Mouse (Mus musculus): ENCODE results near the gene Cnga1. TPM values are rescaled to one million over a fixed set of nuclear protein-coding genes. Genes with fewer than 3 reads are reported as not detected.
A peak's percentile ranks its signal among the peaks of the same experiment; 100 is the strongest.

Gene Cnga1
- polyA plus RNA-seq, 1 experiment from 2014 or later, result not detected

DNA sequence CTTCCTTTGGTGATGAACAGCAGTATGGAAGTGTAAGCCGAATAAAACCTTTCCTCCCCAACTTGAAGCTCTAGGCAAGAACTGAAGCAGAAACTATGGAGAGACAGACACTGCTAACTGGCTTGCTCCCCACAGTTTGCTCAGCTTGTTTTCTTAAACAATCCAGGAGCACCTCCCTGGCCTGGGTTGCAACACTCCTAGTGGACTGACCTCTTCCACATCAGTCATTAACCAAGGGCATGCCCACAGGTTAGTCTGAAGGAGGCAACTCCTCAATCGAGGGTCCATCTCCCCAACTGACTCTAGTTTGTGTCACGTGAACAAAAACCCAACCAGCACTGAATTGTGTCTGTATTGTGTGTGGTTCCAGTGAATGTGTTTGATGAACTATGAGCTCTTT is 20.8 kb upstream of the Cnga1 start:
- Histone ChIP-seq H3K9ac (ENCODE audit: low read length) (no peak overlapping the region), H3K4me3 (ENCODE audit: low read depth, low read length) (no peak overlapping the region), H3K4me2 (no peak overlapping the region), H3K36me3 (ENCODE audit: control insufficient read depth, insufficient read depth, low read length) (no peaks in the 10 kb centered on the region), H3K27ac (ENCODE audit: low read depth, low read length) (no peak overlapping the region), H3K27me3 (ENCODE audit: control insufficient read depth, insufficient read depth, low read length) (no peaks in the 10 kb centered on the region), H3K4me1 (ENCODE audit: control insufficient read depth, insufficient read depth, low read length) (no peaks in the 10 kb centered on the region), H3K9me3 (ENCODE audit: control insufficient read depth, low read length) (no peaks in the 10 kb centered on the region)
- DNase-seq (ENCODE audit: low spot score, missing footprints) (no peak), ATAC-seq (ENCODE audit: low FRiP score) (no peak)
- WGBS, result 51% methylated on average over 3 of the region's 3 CpGs

DNA sequence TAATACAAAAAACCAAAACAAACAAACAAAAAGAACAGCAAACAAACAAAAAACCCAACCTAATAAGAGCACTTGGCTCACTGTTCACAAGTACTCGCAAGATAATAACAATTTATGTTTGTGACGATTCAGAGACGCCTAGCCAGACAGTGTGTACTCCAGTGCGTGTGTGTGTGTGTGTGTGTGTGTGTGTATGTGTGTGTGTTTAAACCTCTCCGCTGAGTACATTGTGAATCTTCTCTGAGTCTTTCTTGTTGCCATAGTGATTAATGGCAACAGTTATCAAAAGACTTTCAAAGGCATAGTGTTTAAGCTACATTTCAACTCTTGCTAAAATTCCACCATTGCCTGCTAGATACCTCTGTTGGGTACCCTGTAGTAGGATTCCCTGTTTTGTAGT is 20.1 kb upstream of the Cnga1 start:
- DNase-seq (ENCODE audit: low spot score, missing footprints) (no peak), ATAC-seq (ENCODE audit: low FRiP score) (no peak)
- no peaks in the 10 kb centered on the region for H3K36me3 ChIP-seq (ENCODE audit: control insufficient read depth, insufficient read depth, low read length)
- no peaks in the 10 kb centered on the region for H3K9me3 ChIP-seq (ENCODE audit: control insufficient read depth, low read length)
- H3K4me2 ChIP-seq, result no peak overlapping the region
- H3K4me3 ChIP-seq (ENCODE audit: low read depth, low read length), result no peak overlapping the region
- H3K27me3 ChIP-seq (ENCODE audit: control insufficient read depth, insufficient read depth, low read length), result no peaks in the 10 kb centered on the region
- WGBS, result 92% methylated on average over 5 of the region's 5 CpGs
- H3K27ac ChIP-seq (ENCODE audit: low read depth, low read length), result no peak overlapping the region
- H3K9ac ChIP-seq (ENCODE audit: low read length), result no peak overlapping the region
- no peaks in the 10 kb centered on the region for H3K4me1 ChIP-seq (ENCODE audit: control insufficient read depth, insufficient read depth, low read length)

DNA sequence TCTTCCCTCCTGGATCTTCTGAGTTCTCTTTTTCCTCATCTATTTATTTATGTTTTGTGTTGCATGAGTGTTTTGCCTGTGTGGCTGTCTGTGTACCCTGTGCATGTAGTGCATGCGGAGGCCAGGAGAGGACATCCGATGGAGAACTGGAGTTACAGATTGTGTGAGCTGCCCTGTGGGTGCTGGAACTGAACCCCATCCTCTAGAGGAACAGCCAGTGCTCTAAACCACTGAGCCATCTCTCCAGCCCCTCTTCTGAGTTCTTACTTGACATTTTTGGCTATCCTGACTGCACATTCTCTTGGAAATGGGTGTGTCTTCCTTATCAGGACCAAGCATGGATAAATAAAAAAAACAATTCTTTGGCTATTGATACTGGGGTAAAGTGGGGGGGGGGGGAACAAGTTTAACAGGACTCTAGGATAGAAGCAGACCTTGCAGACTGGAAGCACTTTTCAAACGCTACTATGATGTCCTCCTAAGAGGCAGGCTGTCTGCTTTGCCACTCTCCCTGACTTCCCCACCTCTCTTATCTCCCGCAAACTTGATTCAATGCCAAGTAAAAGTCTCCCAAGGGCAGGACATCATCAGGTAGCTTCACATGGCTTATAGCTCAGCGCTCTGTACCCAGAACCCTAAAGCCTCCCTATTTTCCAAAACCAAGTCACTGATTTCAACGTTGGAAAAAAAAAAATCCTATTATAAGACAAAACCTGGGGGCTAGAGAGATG is 17.1 kb upstream of the Cnga1 start:
- H3K4me2 ChIP-seq, result no peak overlapping the region
- H3K27me3 ChIP-seq (ENCODE audit: control insufficient read depth, insufficient read depth, low read length), result no peaks in the 10 kb centered on the region
- no peaks in the 10 kb centered on the region for H3K9me3 ChIP-seq (ENCODE audit: control insufficient read depth, low read length)
- DNase-seq (ENCODE audit: low spot score, missing footprints) (no peak), ATAC-seq (ENCODE audit: low FRiP score) (no peak)
- no peak overlapping the region for H3K4me3 ChIP-seq (ENCODE audit: low read depth, low read length)
- no peak overlapping the region for H3K9ac ChIP-seq (ENCODE audit: low read length)
- WGBS, result 89% methylated on average over 6 of the region's 6 CpGs
- H3K27ac ChIP-seq (ENCODE audit: low read depth, low read length), result no peak overlapping the region
- H3K4me1 ChIP-seq (ENCODE audit: control insufficient read depth, insufficient read depth, low read length), result no peaks in the 10 kb centered on the region
- H3K36me3 ChIP-seq (ENCODE audit: control insufficient read depth, insufficient read depth, low read length), result no peaks in the 10 kb centered on the region

DNA sequence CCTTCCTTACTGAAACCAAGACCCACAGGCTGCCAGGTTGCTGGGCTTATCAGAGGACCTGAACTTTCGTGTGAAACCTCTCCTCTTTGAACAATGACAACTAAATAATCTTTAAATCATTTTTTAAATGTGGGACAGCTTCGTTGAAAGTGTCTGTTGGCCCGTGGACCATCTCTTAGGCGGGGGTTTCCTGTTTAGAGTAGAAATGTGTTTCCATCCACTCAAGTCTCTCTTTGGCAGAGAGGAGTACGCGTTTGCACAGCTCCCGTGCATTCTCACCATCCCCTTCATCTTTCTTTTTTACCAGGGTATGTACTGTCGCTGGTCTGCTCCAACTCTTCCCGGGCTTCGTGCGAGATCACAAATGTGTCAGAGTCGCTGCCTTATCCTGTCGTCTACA is 14.3 kb upstream of the Cnga1 start:
- H3K4me2 ChIP-seq, result no peak overlapping the region

GRCm38 (mm10) chr5:72656270-72656791 is 12.3 kb upstream of the Cnga1 start:
- ATAC-seq (ENCODE audit: low FRiP score) (no peak), DNase-seq (ENCODE audit: low spot score, missing footprints) (no peak)
- 74% methylated on average over 7 of the region's 7 CpGs for WGBS
- Histone ChIP-seq H3K4me2 (no peak overlapping the region), H3K4me1 (ENCODE audit: control insufficient read depth, insufficient read depth, low read length) (no peaks in the 10 kb centered on the region), H3K27ac (ENCODE audit: low read depth, low read length) (no peak overlapping the region), H3K27me3 (ENCODE audit: control insufficient read depth, insufficient read depth, low read length) (no peaks in the 10 kb centered on the region), H3K36me3 (ENCODE audit: control insufficient read depth, insufficient read depth, low read length) (no peaks in the 10 kb centered on the region), H3K9ac (ENCODE audit: low read length) (no peak overlapping the region), H3K9me3 (ENCODE audit: control insufficient read depth, low read length) (no peaks in the 10 kb centered on the region), H3K4me3 (ENCODE audit: low read depth, low read length) (no peak overlapping the region)

More for the DNA sequence above, 14.3 kb upstream of the Cnga1 start:
- DNase-seq (ENCODE audit: low spot score, missing footprints), result no peak
- Histone ChIP-seq H3K9ac (ENCODE audit: low read length) (no peak overlapping the region), H3K4me3 (ENCODE audit: low read depth, low read length) (no peak overlapping the region), H3K27me3 (ENCODE audit: control insufficient read depth, insufficient read depth, low read length) (no peaks in the 10 kb centered on the region), H3K36me3 (ENCODE audit: control insufficient read depth, insufficient read depth, low read length) (no peaks in the 10 kb centered on the region), H3K4me1 (ENCODE audit: control insufficient read depth, insufficient read depth, low read length) (no peaks in the 10 kb centered on the region), H3K9me3 (ENCODE audit: control insufficient read depth, low read length) (no peaks in the 10 kb centered on the region), H3K27ac (ENCODE audit: low read depth, low read length) (no peak overlapping the region)
- WGBS, result 90% methylated on average over 13 of the region's 13 CpGs
- ATAC-seq (ENCODE audit: low FRiP score), result no peak

- Histone ChIP-seq H3K9ac (ENCODE audit: low read length) (no peak overlapping the region), H3K4me1 (ENCODE audit: control insufficient read depth, insufficient read depth, low read length) (no peaks in the 10 kb centered on the region; the same call in 1 of the 2 replicates), H3K27ac (ENCODE audit: low read depth, low read length) (no peak overlapping the region), H3K36me3 (ENCODE audit: control insufficient read depth, insufficient read depth, low read length) (no peaks in the 10 kb centered on the region), H3K4me3 (ENCODE audit: low read depth, low read length) (no peak overlapping the region), H3K27me3 (ENCODE audit: control insufficient read depth, insufficient read depth, low read length) (peaks cover 10% of the 10 kb centered on the region), H3K9me3 (ENCODE audit: control insufficient read depth, low read length) (no peaks in the 10 kb centered on the region), H3K4me2 (no peak overlapping the region)
- ATAC-seq (ENCODE audit: low FRiP score) (peak; percentile 44; the same call in 1 of the 2 replicates), DNase-seq (ENCODE audit: low spot score, missing footprints) (peak; percentile 77)
- WGBS, result 72% methylated on average over 10 of the region's 10 CpGs
These were observed 9.1 kb upstream of the Cnga1 start for GRCm38 (mm10) chr5:72653068-72653674.

DNA sequence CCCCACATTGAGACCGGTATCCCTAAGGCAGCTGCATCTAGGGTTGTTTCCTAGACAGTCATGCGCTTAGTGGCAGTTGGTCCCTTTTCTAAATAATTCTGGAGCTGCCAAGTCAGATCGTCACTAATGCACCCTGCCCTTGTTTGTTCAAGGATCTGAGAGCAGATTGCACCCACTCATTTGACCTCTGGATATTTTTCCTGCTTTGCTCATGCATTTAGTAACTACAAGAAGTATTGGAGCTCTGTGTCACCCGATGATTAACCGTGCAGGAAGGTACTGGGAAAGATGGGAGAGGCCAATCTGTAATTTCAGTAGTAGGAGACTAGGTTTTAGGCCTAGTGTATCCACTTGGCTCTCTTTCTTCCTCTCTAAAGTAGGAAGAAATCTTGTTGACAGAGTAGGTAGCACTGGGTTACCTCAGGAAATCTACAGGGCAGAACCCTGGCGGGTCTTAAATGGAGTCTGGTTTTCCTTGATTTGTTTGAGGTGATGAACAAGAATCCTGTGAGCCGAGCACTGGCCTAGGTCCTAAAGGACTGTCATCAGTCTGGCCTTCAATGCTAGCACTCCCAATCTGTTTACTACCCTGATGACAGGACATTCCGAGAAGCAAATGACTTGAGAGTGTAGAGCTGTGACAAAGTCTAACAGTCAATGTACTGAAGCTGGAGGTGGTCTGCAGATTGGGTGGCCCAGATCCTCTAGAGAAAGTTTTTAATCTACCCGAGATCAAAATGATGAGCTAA is 5.1 kb upstream of the Cnga1 start:
- no peaks in the 10 kb centered on the region for H3K9me3 ChIP-seq (ENCODE audit: control insufficient read depth, low read length)
- peaks cover 19% of the 10 kb centered on the region for H3K27me3 ChIP-seq (ENCODE audit: control insufficient read depth, insufficient read depth, low read length)
- no peak overlapping the region for H3K9ac ChIP-seq (ENCODE audit: low read length)
- H3K4me1 ChIP-seq (ENCODE audit: control insufficient read depth, insufficient read depth, low read length), result no peaks in the 10 kb centered on the region; the same call in 1 of the 2 replicates
- H3K4me3 ChIP-seq (ENCODE audit: low read depth, low read length), result no peak overlapping the region
- DNase-seq (ENCODE audit: low spot score, missing footprints) (peak; percentile 66), ATAC-seq (ENCODE audit: low FRiP score) (no peak)
- no peak overlapping the region for H3K4me2 ChIP-seq
- H3K27ac ChIP-seq (ENCODE audit: low read depth, low read length), result no peak overlapping the region
- 91% methylated on average over 9 of the region's 9 CpGs for WGBS
- H3K36me3 ChIP-seq (ENCODE audit: control insufficient read depth, insufficient read depth, low read length), result no peaks in the 10 kb centered on the region

- Histone ChIP-seq H3K9ac (ENCODE audit: low read length) (peak overlapping the region; percentile 18; the same call in 1 of the 2 replicates), H3K4me3 (ENCODE audit: low read depth, low read length) (peak overlapping the region; percentile 37), H3K4me1 (ENCODE audit: control insufficient read depth, insufficient read depth, low read length) (no peaks in the 10 kb centered on the region; the same call in 1 of the 2 replicates), H3K4me2 (peak overlapping the region; percentile 63), H3K27me3 (ENCODE audit: control insufficient read depth, insufficient read depth, low read length) (peaks cover 19% of the 10 kb centered on the region), H3K36me3 (ENCODE audit: control insufficient read depth, insufficient read depth, low read length) (no peaks in the 10 kb centered on the region), H3K9me3 (ENCODE audit: control insufficient read depth, low read length) (no peaks in the 10 kb centered on the region), H3K27ac (ENCODE audit: low read depth, low read length) (no peak overlapping the region)
- WGBS, result 8% methylated on average over 18 of the region's 18 CpGs
- DNase-seq (ENCODE audit: low spot score, missing footprints), result peak; percentile 90
- ATAC-seq (ENCODE audit: low FRiP score), result peak; percentile 75
These were observed 4.0 kb upstream of the Cnga1 start for GRCm38 (mm10) chr5:72647958-72648595.

Measured in midbrain, embryonic 11.5 days (tissue).